Mouse (Mus musculus) spleen, adult 12 weeks (tissue): ENCODE data around the gene Flt3l.
"Not testable (repeated sequence)": the region's sequence is repeated elsewhere in the genome, so short reads cannot be mapped to it uniquely, and the experiment has no call there.

Experiments used
- DNase-seq: peaks from one replicate; pipeline ENCODE4 v3.0.0; 2022; ENCODE audit warnings: low spot score

Gene Flt3l

DNA sequence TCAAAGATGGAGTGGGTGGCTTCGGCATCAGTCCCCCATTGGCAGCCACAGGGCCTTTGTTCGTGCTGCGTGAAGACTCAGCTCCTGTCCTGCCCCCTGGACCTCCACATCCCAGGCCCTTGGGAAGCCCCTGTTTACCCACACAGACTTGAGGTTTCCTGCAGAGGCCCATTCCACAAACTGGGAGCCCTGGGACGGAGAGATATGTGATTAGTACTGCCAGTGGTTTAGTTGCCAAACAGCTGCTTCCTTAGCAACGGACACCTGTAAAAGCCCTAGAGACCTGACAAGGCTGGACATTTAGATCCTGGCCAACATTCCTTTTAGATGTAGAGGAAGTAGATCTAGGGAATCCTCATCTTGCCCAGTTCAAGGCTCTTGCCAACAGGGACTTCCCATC lies 5.7 kb upstream of the Flt3l start:
- no peak for DNase-seq

DNA sequence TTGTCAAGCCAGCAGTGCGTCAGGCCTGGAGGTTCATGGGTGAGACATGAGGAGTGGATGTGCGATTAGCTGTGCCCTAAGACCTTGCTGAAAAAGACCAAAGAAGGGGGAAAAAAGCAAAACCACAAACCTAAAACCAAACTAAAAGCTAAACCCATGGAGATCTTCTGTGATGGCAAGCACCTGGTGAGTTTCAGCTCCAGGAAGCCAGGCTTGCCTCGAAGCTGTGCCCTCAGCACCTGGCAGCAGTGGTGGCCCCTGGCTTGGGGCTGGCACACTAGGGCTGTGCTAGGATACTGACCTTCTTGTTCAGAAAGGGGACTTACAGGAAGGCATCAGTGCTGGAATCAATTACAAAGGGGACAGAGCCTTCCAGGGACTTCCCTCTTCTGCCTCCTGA lies 5.1 kb upstream of the Flt3l start:
- no peak for DNase-seq

DNA sequence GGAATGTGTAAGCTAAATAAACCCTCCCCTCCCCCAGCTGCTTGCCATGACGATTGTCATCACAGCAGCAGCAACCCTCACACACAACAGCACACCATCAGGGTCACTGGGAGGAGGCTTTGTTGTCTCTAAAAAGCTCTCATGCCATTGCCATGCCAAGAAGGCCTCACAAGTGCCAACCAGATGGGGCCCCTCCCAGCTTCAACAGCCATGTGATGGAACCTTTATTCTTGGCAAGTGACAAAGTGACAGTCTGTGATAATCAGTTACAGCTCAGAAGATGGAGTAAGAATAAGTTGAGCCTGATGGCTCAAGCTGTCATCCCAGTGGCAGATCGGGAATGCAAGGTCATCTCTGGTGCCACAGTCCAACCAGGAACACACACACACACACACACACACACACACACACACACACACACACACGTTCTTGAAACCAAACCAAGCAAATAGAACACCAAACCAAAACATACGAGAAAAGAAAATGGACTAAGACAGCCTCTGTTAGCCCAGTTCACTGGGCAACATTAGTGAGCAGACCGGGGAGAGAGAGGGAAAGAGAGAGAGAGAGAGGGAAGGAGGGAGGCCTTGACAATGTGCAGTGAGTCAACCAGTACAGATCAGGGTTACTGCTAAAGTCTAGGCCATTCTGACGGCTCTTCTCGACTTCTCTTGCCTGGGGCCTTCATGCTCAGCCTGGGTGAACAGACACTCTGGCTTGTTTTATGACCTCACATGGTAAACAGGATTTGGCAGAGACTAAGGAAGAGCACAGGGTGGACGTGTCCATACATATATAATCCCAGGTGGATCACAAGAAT lies 3.9 kb upstream of the Flt3l start:
- DNase-seq = no peak

DNA sequence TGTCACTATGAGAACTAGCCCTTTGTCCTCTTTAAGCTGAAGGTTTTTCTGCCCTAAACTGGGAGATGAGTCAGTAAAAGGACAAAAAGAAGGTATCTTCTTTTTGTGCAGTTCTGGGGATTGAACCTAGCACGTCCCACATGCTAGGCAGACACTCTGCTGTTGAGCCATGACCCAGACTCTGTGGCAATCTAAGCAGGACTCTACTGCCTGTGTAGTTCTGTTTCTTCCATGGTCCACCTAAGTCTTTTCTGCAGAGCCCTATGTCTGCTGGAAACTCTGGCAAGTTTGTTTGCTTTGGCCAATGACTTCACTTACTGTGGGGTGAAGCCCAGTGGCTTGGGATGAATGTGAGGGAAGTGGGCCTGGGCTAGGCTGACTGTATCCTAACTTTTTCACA lies 2.2 kb upstream of the Flt3l start:
- no peak for DNase-seq

DNA sequence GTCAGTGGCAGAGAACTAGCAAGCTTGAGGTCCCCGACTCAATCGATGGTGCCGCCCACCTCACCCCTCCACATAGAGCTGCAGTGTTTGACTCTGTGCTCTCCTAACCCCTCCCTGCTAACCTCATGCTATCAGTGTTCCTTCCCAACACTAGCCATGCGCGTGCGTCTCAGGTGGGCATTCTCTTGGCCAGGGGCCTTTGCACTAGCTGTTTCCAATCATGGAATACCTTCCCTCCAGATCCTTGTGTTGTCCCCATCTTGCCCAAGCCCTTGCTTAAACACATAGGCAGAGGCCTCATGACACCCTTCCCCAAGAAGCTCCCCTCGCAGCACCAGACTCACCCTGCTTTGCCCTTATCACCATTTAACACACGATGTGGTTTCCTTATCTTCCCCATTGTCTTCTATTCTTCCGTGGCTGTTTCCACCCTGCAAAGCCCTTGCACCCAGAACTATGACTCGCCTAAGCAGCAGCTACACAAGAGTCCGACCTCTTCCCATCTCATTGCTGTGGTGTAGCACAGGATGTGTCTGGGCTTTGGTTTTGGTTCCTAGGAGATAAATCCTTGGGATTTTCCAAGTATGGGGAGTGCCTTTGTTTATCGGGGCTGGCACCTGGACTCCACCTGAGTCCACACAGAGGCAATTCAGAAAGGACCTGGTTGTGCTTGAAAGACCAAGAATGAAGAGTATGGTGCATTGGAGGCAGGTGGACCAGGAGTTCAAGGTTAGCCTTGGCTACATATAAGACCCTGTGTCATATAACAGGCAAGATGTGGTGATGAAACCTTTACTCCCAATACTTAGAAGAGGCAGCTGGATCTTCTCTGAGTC lies 1.2 kb upstream of the Flt3l start:
- DNase-seq = no peak

DNA sequence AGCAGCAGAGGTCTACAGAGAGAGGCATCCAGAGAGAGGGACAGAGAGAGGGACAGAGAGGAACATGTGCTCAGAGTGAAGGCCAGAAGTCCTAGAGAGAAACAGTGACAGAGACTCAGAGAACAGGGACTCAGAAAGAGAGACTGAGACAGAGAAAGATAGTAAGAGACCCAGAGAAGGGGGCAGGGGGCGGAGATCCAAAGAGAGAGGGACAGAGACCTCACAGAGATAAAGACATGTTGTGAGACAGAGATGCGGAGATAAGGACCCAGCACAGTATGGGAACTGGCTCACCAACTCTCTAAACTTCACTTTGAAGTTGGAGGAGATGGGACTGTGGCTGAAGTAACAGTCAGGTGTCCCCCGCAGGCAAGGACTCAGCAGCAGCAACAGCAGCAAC lies 862 bp downstream of the Flt3l start:
- no peak for DNase-seq

DNA sequence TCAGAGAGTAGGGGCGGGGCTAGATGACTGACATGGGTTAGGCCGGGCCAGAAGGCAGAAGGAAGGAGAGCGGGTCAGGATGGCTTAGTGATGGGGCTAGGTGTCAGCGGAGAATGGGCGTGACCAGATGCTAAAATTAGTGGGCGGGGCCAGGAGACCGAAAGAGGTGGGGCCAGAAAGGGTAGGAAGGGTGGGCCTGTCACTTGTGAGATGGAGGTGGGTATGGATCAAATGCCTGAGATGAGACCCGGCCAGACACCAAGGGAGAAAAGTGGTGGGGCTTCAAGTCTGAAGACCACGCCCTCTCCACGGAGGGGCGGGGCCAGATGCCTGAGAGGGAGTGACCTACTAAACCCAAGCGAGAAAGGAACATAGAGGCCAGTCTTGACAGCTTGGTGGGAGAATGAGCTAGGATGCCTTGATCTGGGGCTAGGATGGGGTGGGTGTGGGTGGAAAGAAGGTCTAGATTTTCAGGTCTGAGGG lies 1.6 kb downstream of the Flt3l start:
- no peak for DNase-seq

DNA sequence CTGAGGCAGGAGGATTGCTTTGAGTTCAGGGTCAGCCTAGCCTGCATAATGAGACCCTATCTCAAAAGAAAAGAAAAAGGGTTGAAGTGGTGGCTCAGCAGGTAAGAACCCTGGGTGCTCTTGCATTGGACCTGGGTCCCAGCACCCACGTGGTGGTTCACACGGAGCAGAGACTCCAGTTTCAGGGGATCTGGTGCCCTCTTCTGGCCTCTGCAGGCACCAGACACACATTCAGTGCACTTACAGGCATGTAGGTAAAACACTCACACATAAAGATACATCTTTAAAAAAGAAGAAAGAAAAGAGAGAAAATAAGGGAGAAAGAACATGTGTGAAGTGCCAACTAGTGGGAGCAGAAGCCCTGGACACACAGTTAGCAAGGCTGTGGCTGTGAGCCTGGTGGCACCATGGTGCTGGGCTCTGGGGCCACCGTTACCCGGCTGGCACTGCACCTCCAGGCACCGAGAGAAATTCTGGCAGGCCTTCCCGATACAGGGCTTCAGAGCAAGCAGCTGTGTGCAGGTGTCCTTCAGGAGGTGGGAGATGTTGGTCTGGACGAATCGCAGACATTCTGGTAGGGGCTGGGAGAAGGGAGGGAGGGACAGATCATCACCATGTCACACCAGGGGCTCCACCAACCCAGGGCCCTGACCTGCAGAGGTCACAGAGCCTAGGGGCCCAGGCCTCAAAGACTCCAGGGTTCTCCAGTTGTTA lies 2.6 kb downstream of the Flt3l start:
- DNase-seq = no peak

DNA sequence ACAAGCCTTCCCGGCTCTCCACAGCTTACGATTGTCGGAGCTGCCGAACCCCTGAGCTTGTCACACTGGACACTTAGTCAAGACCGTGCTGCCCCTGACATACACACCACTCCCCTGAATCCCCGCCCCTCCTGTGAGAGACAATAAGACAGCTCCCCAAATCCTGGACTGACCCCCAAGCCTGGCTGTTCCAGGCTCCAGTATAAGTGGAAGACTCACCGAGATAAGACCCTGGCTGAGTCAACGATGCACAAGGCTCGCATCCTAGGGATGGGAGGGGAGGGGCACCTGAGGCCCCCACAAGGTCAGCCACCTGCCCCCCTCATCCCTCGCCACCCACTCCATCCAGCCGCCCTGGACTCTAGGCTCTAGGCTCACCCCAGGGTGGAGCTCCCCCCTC lies 4.4 kb downstream of the Flt3l start:
- DNase-seq = no peak

DNA sequence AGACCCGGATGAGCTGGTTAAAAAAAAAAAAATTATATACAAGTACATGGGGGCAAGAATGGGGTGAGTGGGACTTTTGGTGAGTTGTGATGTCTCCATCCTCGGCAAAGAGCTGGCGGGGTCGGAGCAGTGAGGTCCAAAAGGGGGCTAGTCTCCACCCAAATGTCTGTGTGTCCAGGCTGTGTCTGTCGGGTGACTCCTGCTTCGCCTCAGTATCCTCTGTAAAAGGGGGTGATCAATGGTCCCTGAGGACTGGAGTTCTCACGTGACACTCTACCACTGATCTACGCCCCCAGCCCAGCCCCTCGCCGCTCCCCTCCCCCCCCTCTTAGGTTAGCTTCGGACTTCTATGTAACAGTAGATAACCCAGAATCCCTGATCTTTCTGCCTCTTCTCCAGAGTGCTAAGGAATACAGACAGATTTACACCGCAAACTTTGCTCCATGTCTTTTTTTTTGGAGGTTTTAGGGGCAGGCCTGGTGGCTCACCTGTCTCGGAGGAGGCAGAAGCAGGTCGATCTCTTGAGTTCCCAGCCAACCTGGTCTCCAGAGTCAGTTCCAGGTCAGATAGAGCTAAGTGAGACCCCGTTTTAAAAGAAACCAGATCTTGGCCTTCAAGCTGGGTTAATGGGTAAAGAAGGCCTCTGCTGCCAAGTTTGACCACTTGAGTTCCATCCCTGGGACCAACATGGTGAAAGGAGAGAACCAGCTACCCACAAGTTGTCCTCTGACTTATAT lies 6.3 kb downstream of the Flt3l start:
- DNase-seq = no peak

DNA sequence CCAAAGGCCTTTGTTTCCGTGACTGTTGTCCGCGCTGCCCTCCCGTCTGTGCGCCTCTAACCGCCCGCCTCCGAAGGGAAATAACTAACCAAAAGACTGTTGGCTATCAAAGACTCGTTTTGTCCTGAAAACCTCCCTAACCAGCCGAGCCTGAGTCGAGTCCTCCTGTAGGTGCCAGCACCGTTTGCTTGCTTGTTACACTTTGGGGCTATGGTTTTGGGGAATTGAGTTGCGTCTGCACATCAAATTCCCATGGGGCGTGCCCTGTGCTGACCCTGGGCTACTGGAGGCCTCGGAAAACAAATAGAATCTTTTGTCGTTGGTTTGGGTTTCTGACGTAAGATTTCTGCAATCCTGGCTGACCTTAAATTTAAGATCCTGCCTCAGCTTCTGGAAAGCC lies 6.9 kb downstream of the Flt3l start:
- no peak for DNase-seq

DNA sequence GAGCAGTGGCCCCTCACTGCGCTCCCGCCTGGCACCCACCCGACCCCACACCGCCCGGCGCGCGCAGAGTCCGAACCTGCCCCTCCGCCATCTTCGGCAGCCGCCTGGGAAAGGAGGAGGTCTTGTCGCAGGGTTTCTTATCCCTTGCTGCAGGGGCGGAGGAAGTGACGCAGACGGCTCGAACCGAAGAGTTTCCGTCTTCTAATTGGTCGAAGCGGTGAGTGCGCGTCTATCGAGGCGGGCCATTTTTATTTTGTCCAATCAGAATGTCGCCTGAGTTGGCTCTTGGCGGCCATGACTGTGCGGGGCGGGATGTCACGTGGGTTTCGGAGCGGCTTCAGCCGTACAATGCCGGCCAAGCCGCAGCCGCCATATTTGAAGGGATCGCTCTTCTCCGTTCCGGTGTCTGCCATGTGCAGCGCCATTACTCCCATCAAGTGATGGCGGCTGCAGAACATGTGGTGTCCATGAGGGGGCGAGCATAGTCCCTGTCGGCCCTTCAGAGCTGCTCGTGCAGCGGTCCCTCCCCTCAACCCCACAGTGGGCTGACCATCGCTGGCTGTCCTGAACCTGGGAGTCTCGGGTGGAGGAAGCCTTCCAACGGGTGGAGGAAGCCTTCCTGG lies 7.5 kb downstream of the Flt3l start, which contains the start of gene Rpl13a:
Rpl13a (minus strand) TSS at position 138 of the 623 bp plus-strand sequence.
- peak; percentile 94 for DNase-seq

DNA sequence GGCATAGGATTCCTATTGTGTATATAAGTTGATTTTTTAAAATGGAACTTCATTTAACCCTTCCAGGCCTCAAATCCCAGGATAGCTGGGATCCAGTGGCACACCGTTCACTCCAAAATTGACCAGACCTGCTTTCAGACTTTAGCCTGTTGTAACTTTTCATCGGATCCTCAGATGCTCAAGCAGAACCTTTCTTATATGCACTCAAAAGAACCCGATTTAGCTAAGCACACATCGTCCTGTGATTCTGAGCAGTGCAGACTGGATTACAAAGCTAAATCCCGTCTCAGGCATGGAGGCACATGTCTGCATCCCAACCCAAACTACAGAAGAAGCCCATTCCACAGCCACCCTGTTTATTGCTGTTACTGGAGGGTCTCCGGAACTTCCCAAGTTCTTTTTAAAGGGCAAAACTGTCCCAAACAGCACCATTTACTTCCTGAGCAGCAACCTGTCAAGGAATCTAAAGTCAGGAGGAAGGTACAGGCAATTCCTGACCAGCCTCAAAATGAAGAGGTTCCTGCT lies 8.5 kb downstream of the Flt3l start:
- no peak for DNase-seq

DNA sequence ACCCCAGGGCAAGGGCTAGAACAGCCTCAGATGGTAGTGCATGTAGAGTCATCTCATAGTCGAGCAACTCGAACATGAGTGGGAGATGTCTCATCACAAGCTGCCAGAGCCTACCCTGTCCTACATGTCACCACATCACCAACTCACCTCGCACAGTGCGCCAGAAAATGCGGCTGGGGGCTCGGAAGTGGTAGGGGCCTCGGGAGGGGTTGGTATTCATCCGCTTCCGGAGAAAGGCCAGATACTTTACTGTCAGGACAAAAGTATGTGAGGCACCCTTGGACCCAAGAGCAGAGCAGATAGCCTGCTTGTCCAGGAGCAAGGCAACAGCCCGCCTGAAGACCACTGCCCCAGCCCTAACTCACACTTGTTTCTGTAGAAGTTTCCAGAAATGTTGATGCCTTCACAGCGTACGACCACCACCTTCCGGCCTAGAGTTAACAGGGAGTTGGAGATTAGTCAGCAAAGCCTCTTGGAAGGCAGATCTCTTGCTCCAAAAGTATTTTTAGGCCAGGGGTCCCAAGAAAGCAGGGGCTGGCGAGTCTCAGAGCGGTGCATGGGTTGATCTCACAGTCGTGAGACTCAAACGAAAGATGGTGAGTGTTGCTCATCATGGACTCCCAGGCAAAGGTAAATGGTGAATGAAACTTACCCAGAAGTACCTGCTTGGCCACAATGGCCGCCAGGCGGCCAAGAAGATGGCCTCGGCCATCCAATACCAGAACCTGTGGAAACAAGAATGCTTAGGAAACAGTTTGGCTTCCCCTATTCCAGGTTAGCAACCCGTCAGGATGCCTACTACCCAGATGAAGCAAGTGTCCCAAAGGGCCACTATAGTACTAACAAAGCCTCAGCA lies 9.2 kb downstream of the Flt3l start:
- no peak for DNase-seq

DNA sequence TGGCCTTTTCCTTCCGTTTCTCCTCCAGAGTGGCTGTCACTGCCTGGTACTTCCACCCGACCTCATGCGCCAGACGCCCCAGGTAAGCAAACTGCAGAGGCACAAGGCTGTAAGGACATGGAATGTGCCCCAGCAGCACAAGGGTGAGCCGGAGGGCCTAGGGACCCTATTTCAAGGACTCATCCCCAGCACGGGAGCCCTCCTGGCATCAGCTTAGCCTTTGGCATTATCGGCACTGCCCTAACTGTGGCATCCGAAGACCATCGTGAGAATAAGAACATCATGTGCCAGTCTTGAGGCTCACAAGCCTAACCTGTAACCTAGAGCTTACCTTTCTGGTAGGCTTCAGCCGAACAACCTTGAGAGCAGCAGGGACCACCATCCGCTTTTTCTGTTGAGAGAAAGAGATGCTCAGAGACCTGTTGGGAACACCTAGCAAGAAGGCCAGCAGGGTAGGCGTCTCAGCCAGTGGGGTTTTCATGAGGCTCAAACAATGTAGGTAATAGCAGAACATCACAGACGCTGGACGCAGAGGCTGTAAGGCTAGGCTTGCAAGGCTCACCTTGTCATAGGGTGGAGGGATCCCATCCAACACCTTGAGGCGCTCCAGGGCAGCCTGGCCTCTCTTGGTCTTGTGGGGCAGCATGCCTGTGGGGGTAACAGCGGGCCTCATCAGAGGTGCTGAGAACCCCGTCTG lies 9.9 kb downstream of the Flt3l start:
- DNase-seq = no peak

DNA sequence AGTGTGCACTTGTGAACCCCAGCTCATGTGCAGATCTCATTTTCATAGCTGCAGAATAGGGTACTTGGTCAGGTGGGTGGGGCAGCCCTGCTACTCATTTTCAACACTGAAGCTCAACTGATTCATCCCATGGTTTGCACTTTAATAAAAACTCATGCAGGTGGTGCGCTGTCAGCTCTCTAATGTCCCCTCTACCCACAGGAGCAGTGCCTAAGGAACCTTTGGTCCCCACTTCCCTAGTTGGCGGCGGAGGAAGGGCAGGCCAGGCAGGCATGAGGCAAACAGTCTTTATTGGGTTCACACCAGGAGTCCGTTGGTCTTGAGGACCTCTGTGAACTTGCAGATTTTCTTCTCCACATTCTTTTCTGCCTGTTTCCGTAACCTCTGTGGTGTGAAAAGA lies 10.6 kb downstream of the Flt3l start:
- not testable (repeated sequence) for DNase-seq

DNA sequence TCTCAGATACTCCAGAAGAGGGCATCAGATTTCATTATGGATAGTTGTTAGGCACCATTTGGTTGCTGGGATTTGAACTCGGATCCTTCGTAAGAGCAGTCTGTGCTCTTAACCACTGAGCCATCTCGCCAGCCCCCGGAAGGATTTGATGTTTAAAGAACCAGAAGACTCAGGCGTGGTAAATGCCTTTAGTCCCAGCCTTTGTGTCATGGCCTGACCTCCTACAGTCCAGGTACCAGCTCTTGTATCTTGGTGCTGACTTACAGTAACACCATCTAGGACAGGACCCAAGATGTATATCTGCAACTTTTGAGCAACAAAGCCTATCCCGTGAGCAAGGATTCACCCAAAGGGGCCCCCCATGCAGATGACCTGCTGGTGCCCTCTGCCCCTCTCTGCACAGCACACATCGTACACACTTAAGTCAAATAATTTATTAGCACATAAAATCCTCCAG lies 11.1 kb downstream of the Flt3l start:
- DNase-seq = no peak

DNA sequence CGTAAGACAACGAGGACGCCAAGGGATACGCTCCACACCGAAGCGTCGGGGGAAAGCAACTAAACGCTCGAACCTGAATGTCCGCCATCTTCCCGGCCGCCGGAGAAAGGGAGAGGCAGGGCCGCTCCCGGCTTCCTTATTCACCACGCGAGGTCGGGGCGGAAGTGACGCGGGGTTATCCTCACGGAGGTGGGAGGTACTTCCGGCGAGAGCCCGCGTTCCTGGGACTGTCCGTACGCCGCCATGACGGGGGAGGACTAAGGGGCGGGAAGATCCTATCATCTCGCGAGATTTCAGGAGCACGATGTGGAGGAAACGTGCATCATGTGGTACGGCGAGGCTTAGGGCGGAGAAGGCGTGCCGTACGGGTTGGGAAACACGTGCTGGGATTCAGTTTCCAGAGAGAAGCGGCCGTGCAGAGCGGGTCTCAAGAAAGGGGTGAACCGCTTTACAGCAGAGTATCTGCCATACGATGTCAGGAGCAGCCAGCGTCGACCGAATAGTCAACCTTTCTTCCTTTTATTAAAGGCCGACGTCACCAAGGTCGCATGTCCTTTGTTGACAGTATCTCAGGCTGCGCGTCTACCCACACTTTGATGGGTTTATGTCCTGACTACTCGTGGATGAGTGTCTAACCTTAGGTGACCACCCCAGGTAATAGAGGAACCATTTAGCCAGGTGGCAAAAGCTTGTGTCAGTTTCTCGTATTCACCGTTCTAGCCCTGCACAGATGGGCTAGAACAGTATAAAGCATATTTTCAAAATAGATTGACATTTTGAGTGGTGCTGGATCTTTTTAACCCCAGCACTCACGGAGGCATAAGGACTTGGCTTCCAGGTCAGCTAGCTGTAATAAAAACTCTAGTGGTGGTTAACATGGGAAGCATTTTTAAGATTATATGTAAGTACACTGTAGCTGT lies 11.7 kb downstream of the Flt3l start, which contains the start of gene Rps11:
Rps11 (minus strand) TSS at position 216 of the 920 bp plus-strand sequence.
- DNase-seq = peak; percentile 97
